Mouse (Mus musculus) forebrain, embryonic 16.5 days (tissue): Measurements from ENCODE around the gene Abca9. TPM values are rescaled to one million over a fixed set of nuclear protein-coding genes. Genes with fewer than 3 reads are reported as not detected.

ENCODE experiments used
- ATAC-seq: fragments of 200-750 bp; cut with Nextera tagmentation; 2 replicates; pipeline ENCODE4 v1.8.0; 2017; ENCODE audit warnings: mild to moderate bottlenecking, moderate library complexity
- H3K27ac ChIP-seq: fragments of 300-500 bp; sonication (generic); 2 replicates; pipeline ENCODE4 v1.5.1; 2014; ENCODE audit warnings: low read length, control low read depth
- H3K27me3 ChIP-seq: fragments of 300-500 bp; sonication (generic); replicated peaks from 2 replicates; pipeline ENCODE4 v1.6.1; 2014; ENCODE audit warnings: low read length; ENCODE audit not compliant: control insufficient read depth, insufficient read depth
- H3K36me3 ChIP-seq: fragments of 300-500 bp; sonication (generic); 2 replicates; pipeline ENCODE4 v1.6.1; 2014; ENCODE audit not compliant: control insufficient read depth, insufficient read depth
- H3K4me1 ChIP-seq: fragments of 300-500 bp; sonication (generic); replicated peaks from 2 replicates; pipeline ENCODE4 v1.6.1; 2014; ENCODE audit warnings: low read length; ENCODE audit not compliant: control insufficient read depth, insufficient read depth
- H3K4me2 ChIP-seq: fragments of 300-500 bp; sonication (generic); 2 replicates; pipeline ENCODE4 v1.6.1; 2014; ENCODE audit warnings: mild to moderate bottlenecking, low read length, control low read depth
- H3K4me3 ChIP-seq: fragments of 300-500 bp; sonication (generic); replicated peaks from 2 replicates; pipeline ENCODE4 v1.5.1; 2014; ENCODE audit warnings: mild to moderate bottlenecking, low read length, control low read depth
- H3K9ac ChIP-seq: fragments of 300-500 bp; sonication (generic); replicated peaks from 2 replicates; pipeline ENCODE4 v1.6.1; 2014; ENCODE audit warnings: low read depth, low read length, control low read depth
- H3K9me3 ChIP-seq: fragments of 300-500 bp; sonication (generic); 2 replicates; pipeline ENCODE4 v1.6.1; 2016; ENCODE audit warnings: low read length; ENCODE audit not compliant: control insufficient read depth
- WGBS: fragments of 180-500 bp; shearing (Covaris S2); extraction: QIAGEN DNeasy Blood & Tissue Kit; methylation state at CpG from one replicate; pipeline ENCODE4 v1.1.7; 2014; 5-methylcytosine and 5-hydroxymethylcytosine counted together
- polyA plus RNA-seq: library from polyadenylated mRNA; unstranded; fragments of >200 nt; fragmentation: Nextera tagmentation; extraction: Ambion mirVana; gene quantifications from 2 replicates; pipeline ENCODE4 v1.2.1, GENCODE M21; 2015

The Abca9 gene
- polyA plus RNA-seq, 1 experiment from 2014 or later: 2.5 TPM

DNA sequence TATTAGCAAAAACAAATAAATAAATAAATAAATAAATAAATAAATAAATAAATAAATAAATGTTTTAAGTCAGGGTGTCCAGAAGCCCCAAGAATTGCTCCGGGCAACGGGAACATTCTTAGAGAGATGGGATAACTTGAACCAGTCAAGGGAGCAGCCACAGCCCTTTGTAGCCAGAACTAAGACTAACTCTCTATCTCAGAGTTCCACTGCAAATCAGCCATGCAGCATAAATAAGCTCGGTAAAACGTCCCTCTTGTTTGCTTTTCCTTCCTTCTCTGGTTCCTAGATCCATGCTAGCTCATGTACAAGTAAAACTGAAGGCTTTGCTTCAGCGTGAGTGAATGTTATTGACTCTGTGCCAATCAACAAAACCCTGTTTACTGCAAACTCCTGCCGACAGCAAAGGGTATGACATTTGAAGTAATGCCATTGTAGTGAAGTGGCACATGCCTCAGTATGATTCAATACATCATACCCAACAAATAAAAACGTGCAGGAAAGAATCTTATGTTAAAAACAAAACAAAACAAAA lies 73.1 kb downstream of the Abca9 start:
- Histone ChIP-seq H3K27me3 (no peaks in the 10 kb centered on the region), H3K4me2 (no peak overlapping the region), H3K9ac (no peak overlapping the region), H3K36me3 (no peaks in the 10 kb centered on the region), H3K4me3 (no peak overlapping the region), H3K27ac (no peak overlapping the region), H3K4me1 (peaks cover 12% of the 10 kb centered on the region), H3K9me3 (no peaks in the 10 kb centered on the region)
- no peak for ATAC-seq
- WGBS: 39% methylated on average over 7 of the region's 7 CpGs

DNA sequence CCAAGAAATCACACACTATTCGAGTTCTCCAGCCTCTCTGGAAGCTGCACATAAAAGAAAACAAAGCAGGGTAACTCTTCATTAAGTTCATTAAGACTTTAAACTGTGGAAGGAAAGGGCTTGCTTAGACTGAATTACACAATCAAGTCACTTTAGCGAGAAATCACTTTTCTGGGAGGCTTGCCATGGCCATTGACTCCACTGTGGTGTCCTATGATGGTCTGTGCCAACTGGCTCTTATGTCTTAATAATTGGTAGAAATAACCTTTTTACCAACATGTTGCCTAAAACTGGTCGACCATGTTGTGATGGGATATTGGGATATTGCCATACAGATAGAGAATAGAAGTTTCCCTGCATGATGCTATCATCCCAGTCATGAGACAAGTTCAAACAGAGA lies 73.8 kb downstream of the Abca9 start:
- no peak overlapping the region for H3K4me2 ChIP-seq
- ATAC-seq: 0 out of 2 replicates have a peak, but pooled peaks have one; percentile 29
- H3K27me3 ChIP-seq: no peaks in the 10 kb centered on the region
- no peak overlapping the region for H3K4me3 ChIP-seq
- no peaks in the 10 kb centered on the region for H3K36me3 ChIP-seq
- no peak overlapping the region for H3K27ac ChIP-seq
- H3K9me3 ChIP-seq: no peaks in the 10 kb centered on the region
- peaks cover 12% of the 10 kb centered on the region for H3K4me1 ChIP-seq
- no peak overlapping the region for H3K9ac ChIP-seq
- 29% methylated on average over 3 of the region's 3 CpGs for WGBS

DNA sequence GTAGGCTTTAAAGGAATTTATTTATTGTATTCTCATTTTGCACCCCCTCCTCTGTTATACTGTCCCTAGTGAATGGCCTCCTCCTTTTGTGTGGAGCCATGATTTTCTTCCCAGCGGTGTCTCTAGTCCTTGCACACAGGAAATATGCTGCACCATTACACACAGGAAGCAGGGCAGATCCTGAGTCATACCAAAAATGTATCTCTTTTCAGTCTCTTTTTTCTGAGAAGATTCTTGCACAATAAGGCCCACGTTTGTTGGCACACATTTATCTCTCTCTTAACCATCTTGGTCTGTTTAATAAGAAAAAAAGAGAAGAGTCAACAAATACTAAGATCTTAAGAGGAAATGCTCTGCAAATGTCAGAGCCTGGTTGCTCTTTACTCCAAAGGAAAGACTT lies 76.7 kb downstream of the Abca9 start:
- 72% methylated on average over 2 of the region's 2 CpGs for WGBS
- H3K27ac ChIP-seq: no peak overlapping the region
- H3K36me3 ChIP-seq: no peaks in the 10 kb centered on the region
- no peaks in the 10 kb centered on the region for H3K9me3 ChIP-seq
- H3K27me3 ChIP-seq: no peaks in the 10 kb centered on the region
- peaks cover 12% of the 10 kb centered on the region for H3K4me1 ChIP-seq
- H3K9ac ChIP-seq: no peak overlapping the region
- H3K4me3 ChIP-seq: no peak overlapping the region
- ATAC-seq: no peak
- H3K4me2 ChIP-seq: no peak overlapping the region

DNA sequence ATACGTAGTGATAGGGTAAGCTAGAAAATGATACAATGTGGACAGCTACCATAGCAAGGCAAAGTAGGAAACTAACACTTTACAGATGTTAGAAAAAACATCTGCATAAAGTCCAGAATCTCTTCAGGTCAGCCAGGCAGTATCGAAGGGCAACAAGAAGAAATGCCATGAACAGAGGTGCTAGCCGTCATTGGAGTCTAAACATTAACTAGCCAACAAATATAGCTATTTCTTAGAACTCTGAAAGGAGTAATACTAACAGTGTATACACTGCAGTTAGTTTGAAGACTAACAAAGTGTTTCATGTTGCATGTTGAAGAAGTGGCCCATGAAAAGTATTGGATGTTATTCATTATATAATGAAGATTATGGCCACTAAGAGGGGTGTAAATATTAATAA lies 95.8 kb downstream of the Abca9 start:
- Histone ChIP-seq H3K4me2 (no peak overlapping the region), H3K9ac (no peak overlapping the region), H3K27ac (no peak overlapping the region), H3K4me3 (no peak overlapping the region), H3K4me1 (no peaks in the 10 kb centered on the region), H3K27me3 (no peaks in the 10 kb centered on the region), H3K9me3 (no peaks in the 10 kb centered on the region), H3K36me3 (no peaks in the 10 kb centered on the region)
- 92% methylated on average over 3 of the region's 3 CpGs for WGBS
- no peak for ATAC-seq

DNA sequence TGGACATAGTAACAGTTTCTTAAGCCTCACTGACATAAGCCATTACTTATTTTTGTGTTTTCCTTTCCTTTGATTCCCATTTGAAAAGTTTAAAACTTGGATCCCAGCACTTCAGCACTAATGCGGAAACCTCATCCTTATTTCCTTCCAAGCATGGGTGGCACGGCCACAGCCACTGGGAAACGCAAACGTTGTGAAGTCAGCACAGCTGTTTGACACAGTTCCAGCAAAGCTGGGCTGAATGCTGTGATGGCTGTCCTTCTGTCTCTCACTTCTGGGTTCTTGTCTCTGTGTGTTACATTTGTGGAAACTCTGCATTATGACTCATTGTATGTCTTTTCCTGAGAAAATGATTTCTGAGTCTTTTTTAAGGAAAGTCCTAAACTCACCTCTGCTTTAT lies 107.0 kb downstream of the Abca9 start:
- H3K9me3 ChIP-seq: no peaks in the 10 kb centered on the region
- 74% methylated on average over 4 of the region's 4 CpGs for whole genome bisulfite sequencing
- no peak overlapping the region for H3K27ac ChIP-seq
- no peak overlapping the region for H3K9ac ChIP-seq
- H3K4me1 ChIP-seq: no peaks in the 10 kb centered on the region
- H3K4me2 ChIP-seq: no peak overlapping the region
- H3K4me3 ChIP-seq: no peak overlapping the region
- ATAC-seq: no peak
- H3K27me3 ChIP-seq: no peaks in the 10 kb centered on the region
- H3K36me3 ChIP-seq: no peaks in the 10 kb centered on the region

DNA sequence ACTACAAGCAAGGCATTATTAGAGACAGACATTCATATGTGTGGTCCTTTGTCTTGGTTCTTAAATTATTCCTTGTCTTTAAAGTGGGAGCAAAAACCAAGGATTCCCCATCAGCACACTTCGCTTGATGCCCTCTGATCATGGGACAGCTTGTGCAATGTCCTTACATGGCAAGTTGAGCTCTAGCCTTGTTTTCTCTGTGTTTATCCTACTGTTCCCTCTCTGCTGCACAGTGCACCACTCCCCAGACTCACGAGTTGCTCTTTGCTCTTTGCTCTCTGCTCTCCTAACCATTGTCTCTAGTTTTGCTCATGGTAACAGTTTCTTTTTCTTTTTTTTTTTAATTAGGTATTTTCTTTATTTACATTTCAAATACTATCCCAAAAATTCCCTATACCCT lies 107.9 kb downstream of the Abca9 start:
- Histone ChIP-seq H3K27me3 (no peaks in the 10 kb centered on the region), H3K27ac (no peak overlapping the region), H3K4me1 (no peaks in the 10 kb centered on the region), H3K9ac (no peak overlapping the region), H3K36me3 (no peaks in the 10 kb centered on the region), H3K4me3 (no peak overlapping the region), H3K9me3 (no peaks in the 10 kb centered on the region), H3K4me2 (no peak overlapping the region)
- ATAC-seq: no peak
- 67% methylated on average over 2 of the region's 2 CpGs for WGBS

DNA sequence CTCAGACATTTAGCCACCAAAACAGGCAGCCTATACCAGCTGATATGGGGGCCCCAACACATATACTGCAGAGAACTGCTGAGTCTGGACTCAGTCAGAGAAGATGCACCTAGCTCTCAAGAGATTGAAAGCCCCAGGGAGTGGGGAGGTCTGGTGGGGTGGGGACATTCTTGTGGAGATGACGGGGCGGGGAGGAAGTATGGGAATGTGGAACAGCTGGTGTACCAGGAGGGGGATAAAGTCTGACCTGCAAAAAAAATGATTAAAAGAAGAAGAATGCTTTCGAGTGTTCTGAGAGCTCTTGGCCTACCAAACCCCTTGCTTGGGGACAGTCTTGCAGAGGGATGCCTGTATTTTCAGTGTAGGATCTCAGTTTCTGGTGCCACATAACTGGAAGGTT lies 114.3 kb downstream of the Abca9 start:
- Histone ChIP-seq H3K4me3 (no peak overlapping the region), H3K27me3 (no peaks in the 10 kb centered on the region), H3K9ac (no peak overlapping the region), H3K9me3 (no peaks in the 10 kb centered on the region), H3K36me3 (no peaks in the 10 kb centered on the region), H3K4me1 (no peaks in the 10 kb centered on the region), H3K4me2 (no peak overlapping the region), H3K27ac (no peak overlapping the region)
- WGBS: 89% methylated on average over 3 of the region's 3 CpGs
- no peak for ATAC-seq

Other genes starting within 250 kb of the Abca9 start
- 1.1 and 1.2 TPM in 2 replicates for gene Abca8b, start 172.4 kb downstream of the Abca9 start, polyA plus RNA-seq
- 1.8 and 4.7 TPM in 2 replicates for gene Abca8a, start 72.2 kb downstream of the Abca9 start, polyA plus RNA-seq
- gene Abca6, start 83.6 kb upstream of the Abca9 start, polyA plus RNA-seq: 0.11 and 0.52 TPM in 2 replicates
- 8.2 and 8.4 TPM in 2 replicates for gene Abca5, start 169.5 kb upstream of the Abca9 start, polyA plus RNA-seq
- gene Map2k6, start 230.9 kb upstream of the Abca9 start, polyA plus RNA-seq: 44.7 and 51.7 TPM in 2 replicates